Mouse (Mus musculus) CH12.LX (cell line): Measurements from ENCODE around the gene Fgf11. TPM values are rescaled to one million over a fixed set of nuclear protein-coding genes. Genes with fewer than 3 reads are reported as not detected.

ENCODE experiments used
- DNase-seq: peaks from one replicate; pipeline ENCODE4 v3.0.0-alpha.2; 2013; ENCODE audit errors: extremely low read depth
- H3K27ac ChIP-seq: 2 replicates; pipeline ENCODE4 v1.5.1; 2012; ENCODE audit warnings: low read depth, mild to moderate bottlenecking, control low read depth, moderate library complexity; ENCODE audit not compliant: insufficient read depth
- H3K27me3 ChIP-seq: replicated peaks from 2 replicates; pipeline ENCODE3; 2012; ENCODE audit warnings: inconsistent platforms
- H3K36me3 ChIP-seq, 2 experiments: replicated peaks in 1 of 2; 2 replicates each; pipeline versions ENCODE3 to v1.6.1; 2012; ENCODE audit warnings: inconsistent platforms in 1 of 2, low read length in 1 of 2, mild to moderate bottlenecking in 1 of 2, mixed read lengths in 1 of 2, moderate library complexity in 1 of 2; ENCODE audit not compliant: control insufficient read depth in 1 of 2, insufficient read depth in 1 of 2
- H3K4me1 ChIP-seq, 2 experiments: 2 replicates each; pipeline ENCODE4 v1.6.1; 2012; ENCODE audit warnings: inconsistent platforms in 1 of 2, moderate library complexity in 1 of 2; ENCODE audit not compliant: insufficient read depth in 2 of 2, control insufficient read depth in 1 of 2
- H3K4me2 ChIP-seq: 2 replicates; pipeline ENCODE4 v1.6.1; 2012; ENCODE audit warnings: low read depth, mild to moderate bottlenecking, control low read depth; ENCODE audit not compliant: poor library complexity, insufficient read depth, severe bottlenecking
- H3K4me3 ChIP-seq, 3 experiments: fragments of 150-350 bp in 1 of 3; sonication (generic) in 1 of 3; replicated peaks in 1 of 3; 2 replicates each; pipeline versions ENCODE3 to v1.5.1; 2011 to 2012; ENCODE audit warnings: low read depth in 2 of 3, low read length in 2 of 3, mild to moderate bottlenecking in 2 of 3, moderate library complexity in 2 of 3, control low read depth in 1 of 3, improper control_type of control experiment in 1 of 3, inconsistent platforms in 1 of 3, mixed read lengths in 1 of 3; ENCODE audit not compliant: poor library complexity in 1 of 3
- H3K79me2 ChIP-seq: replicated peaks from 2 replicates; pipeline ENCODE4 v1.6.1; 2012; ENCODE audit warnings: mild to moderate bottlenecking, moderate library complexity; ENCODE audit not compliant: control insufficient read depth, poor library complexity, insufficient read depth, severe bottlenecking; ENCODE audit errors: extremely low read depth
- H3K9ac ChIP-seq: 2 replicates; pipeline ENCODE4 v1.6.1; 2012; ENCODE audit warnings: low read depth, mild to moderate bottlenecking, control low read depth, moderate library complexity; ENCODE audit not compliant: insufficient read depth
- H3K9me3 ChIP-seq: replicated peaks from 2 replicates; pipeline ENCODE3; 2012; ENCODE audit warnings: low read length, inconsistent platforms, mixed read lengths
- BHLHE40 ChIP-seq: IDR thresholded peaks from 2 replicates; pipeline ENCODE4 v1.6.1; 2011; ENCODE audit warnings: mild to moderate bottlenecking, low read depth, low read length, improper control_type of control experiment
- CHD2 ChIP-seq: IDR thresholded peaks from 2 replicates; pipeline ENCODE4 v1.6.1; 2011; ENCODE audit warnings: low read length, improper control_type of control experiment
- ELF1 ChIP-seq: IDR thresholded peaks from 2 replicates; pipeline ENCODE4 v1.6.1; 2014; ENCODE audit warnings: low read depth, mild to moderate bottlenecking, inconsistent platforms, low read length, improper control_type of control experiment
- EP300 ChIP-seq: IDR thresholded peaks from 2 replicates; pipeline ENCODE4 v1.6.1; 2011; ENCODE audit warnings: low read length, improper control_type of control experiment
- ETS1 ChIP-seq: conservative IDR thresholded peaks from 2 replicates; pipeline ENCODE4 v1.6.1; 2012; ENCODE audit warnings: low read depth, mild to moderate bottlenecking, inconsistent platforms, low read length, improper control_type of control experiment, moderate library complexity
- GABPA ChIP-seq: IDR thresholded peaks from 2 replicates; pipeline ENCODE4 v1.6.1; 2012; ENCODE audit warnings: low read depth, low read length, improper control_type of control experiment, inconsistent platforms; ENCODE audit not compliant: insufficient replicate concordance
- IRF4 ChIP-seq: IDR thresholded peaks from 2 replicates; pipeline ENCODE4 v1.6.1; 2014; ENCODE audit warnings: low read depth, mild to moderate bottlenecking, inconsistent platforms, low read length, improper control_type of control experiment
- KAT2A ChIP-seq: IDR thresholded peaks from 2 replicates; pipeline ENCODE4 v1.6.1; 2012; ENCODE audit warnings: low read length, improper control_type of control experiment, inconsistent platforms; ENCODE audit not compliant: insufficient replicate concordance
- MAFK ChIP-seq: IDR thresholded peaks from 2 replicates; pipeline ENCODE4 v1.6.1; 2011; ENCODE audit warnings: low read length, improper control_type of control experiment; ENCODE audit not compliant: insufficient replicate concordance
- MEF2A ChIP-seq: IDR thresholded peaks from 2 replicates; pipeline ENCODE4 v1.6.1; 2014; ENCODE audit warnings: low read depth, mild to moderate bottlenecking, inconsistent platforms, low read length, improper control_type of control experiment, borderline replicate concordance
- MXI1 ChIP-seq: IDR thresholded peaks from 2 replicates; pipeline ENCODE4 v1.6.1; 2011; ENCODE audit warnings: mild to moderate bottlenecking, low read depth, low read length, improper control_type of control experiment
- MYC ChIP-seq: IDR thresholded peaks from 2 replicates; pipeline ENCODE4 v1.6.1; 2011; ENCODE audit warnings: low read depth, mild to moderate bottlenecking, improper control_type of control experiment, low read length
- NELFE ChIP-seq: IDR thresholded peaks from 2 replicates; pipeline ENCODE4 v1.6.1; 2011; ENCODE audit warnings: low read depth, low read length, improper control_type of control experiment
- PAX5 ChIP-seq: IDR thresholded peaks from 2 replicates; pipeline ENCODE4 v1.6.1; 2012; ENCODE audit warnings: low read length, inconsistent platforms, mixed read lengths
- POLR2AphosphoS2 ChIP-seq: IDR thresholded peaks from 2 replicates; pipeline ENCODE4 v1.6.1; 2011; ENCODE audit warnings: low read depth, low read length, improper control_type of control experiment
- RAD21 ChIP-seq: IDR thresholded peaks from 2 replicates; pipeline ENCODE4 v1.6.1; 2011; ENCODE audit warnings: low read depth, mild to moderate bottlenecking, low read length, improper control_type of control experiment, moderate library complexity
- SMC3 ChIP-seq: IDR thresholded peaks from 2 replicates; pipeline ENCODE4 v1.6.1; 2011; ENCODE audit warnings: low read depth, low read length, improper control_type of control experiment
- TBP ChIP-seq: conservative IDR thresholded peaks from 2 replicates; pipeline ENCODE4 v1.6.1; 2011; ENCODE audit warnings: low read depth, low read length, improper control_type of control experiment
- TCF12 ChIP-seq: IDR thresholded peaks from 2 replicates; pipeline ENCODE4 v1.6.1; 2014; ENCODE audit warnings: low read depth, mild to moderate bottlenecking, inconsistent platforms, low read length, improper control_type of control experiment
- USF1 ChIP-seq: IDR thresholded peaks from 2 replicates; pipeline ENCODE4 v1.6.1; 2014; ENCODE audit warnings: low read depth, mild to moderate bottlenecking, inconsistent platforms, low read length, improper control_type of control experiment
- USF2 ChIP-seq: conservative IDR thresholded peaks from 2 replicates; pipeline ENCODE4 v1.6.1; 2011; ENCODE audit warnings: low read depth, low read length, improper control_type of control experiment
- ZC3H11A ChIP-seq: IDR thresholded peaks from 2 replicates; pipeline ENCODE4 v1.6.1; 2012; ENCODE audit warnings: low read depth, mild to moderate bottlenecking, inconsistent platforms, low read length, improper control_type of control experiment
- ZMIZ1 ChIP-seq: IDR thresholded peaks from 2 replicates; pipeline ENCODE4 v1.6.1; 2012; ENCODE audit warnings: low read depth, mild to moderate bottlenecking, inconsistent platforms, low read length, improper control_type of control experiment
- ZNF384 ChIP-seq: IDR thresholded peaks from 2 replicates; pipeline ENCODE4 v1.6.1; 2012; ENCODE audit warnings: low read depth, low read length, improper control_type of control experiment, inconsistent platforms
- dilution Hi-C: fragments of 300-500 bp; cut with MboI; formaldehyde crosslinking; loops from 2 replicates; pipeline ENCODE4 v1.14.3; 2020; ENCODE audit warnings: low sequenced_read_pairs; ENCODE audit not compliant: extremely low pct_unique_long_range_greater_than_20kb, extremely low pct_ligation_motif_present
- in situ Hi-C: fragments of 300-500 bp; cut with MboI; formaldehyde crosslinking; loops from 3 replicates; pipeline ENCODE4 v1.14.3; 2019; ENCODE audit warnings: low sequenced_read_pairs, low pct_ligation_motif_present, low pct_unique_long_range_greater_than_20kb, mixed read lengths
- polyA plus RNA-seq: library from polyadenylated mRNA; unstranded; fragments of >175 nt; gene quantifications from 2 replicates; pipeline ENCODE4 v1.2.1, GENCODE M21; 2012; ENCODE audit warnings: low read depth; ENCODE audit not compliant: insufficient read length
- total RNA-seq, 2 experiments: library from RNA; depleted of rRNA; stranded (reverse); fragments of 300-350 nt in 1 of 2; fragments of >200 nt in 1 of 2; gene quantifications; 2 replicates each; pipeline ENCODE4 v1.2.3; 2012 to 2014

The Fgf11 gene
- total and polyA plus RNA-seq, 3 experiments, result 0.93 to 3.9 (median 1.8) TPM

DNA sequence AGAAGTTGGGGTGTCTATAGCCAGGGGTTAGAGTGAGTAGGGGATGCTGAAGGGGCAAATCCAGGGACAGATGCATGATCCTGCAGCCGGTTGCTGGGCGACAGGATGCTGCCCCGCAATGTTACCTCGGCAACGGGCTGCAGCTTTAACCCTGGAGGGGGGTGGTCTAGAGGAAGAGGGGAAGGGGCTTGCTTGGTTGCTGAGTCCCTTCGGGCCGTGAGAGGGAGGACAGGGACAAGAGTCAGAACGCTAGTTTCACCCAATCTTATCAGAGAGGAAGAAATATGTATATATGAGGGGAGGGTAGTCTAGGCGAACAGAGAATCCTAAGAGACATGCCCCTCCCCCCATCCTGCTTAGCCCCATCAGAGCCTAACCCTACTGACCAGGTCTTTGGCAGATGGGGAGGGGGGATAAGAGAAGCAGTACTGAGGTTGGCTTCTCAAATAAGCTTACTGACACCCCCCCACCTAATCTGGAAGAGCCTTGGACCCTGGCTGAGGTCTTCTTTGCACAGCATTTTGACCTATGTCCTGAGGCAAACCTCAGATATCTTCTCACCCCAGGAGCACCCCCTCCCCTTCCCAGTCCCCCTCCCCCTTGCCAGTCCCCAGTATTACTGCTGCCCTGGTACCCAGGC lies 33.8 kb upstream of the Fgf11 start:
- no peaks in the 10 kb centered on the region for H3K79me2 ChIP-seq
- TF ChIP-seq MAFK (no peak), POLR2AphosphoS2 (no peak), ELF1 (no peak), IRF4 (no peak), USF2 (no peak)
- dilution Hi-C loops (no loop called here), in situ Hi-C loops (no loop called here)
- no peak overlapping the region for H3K4me2 ChIP-seq
- H3K36me3 ChIP-seq, result peaks cover 3 to 9% of the 10 kb centered on the region in 2 experiments
- DNase-seq, result no peak
- H3K4me1 ChIP-seq, result peaks cover 10 to 18% of the 10 kb centered on the region in 2 experiments
- no peaks in the 10 kb centered on the region for H3K9me3 ChIP-seq
- no peak overlapping the region for H3K27ac ChIP-seq
- H3K9ac ChIP-seq, result no peak overlapping the region
- H3K27me3 ChIP-seq, result peaks cover 49% of the 10 kb centered on the region
- no peak overlapping the region for H3K4me3 ChIP-seq

DNA sequence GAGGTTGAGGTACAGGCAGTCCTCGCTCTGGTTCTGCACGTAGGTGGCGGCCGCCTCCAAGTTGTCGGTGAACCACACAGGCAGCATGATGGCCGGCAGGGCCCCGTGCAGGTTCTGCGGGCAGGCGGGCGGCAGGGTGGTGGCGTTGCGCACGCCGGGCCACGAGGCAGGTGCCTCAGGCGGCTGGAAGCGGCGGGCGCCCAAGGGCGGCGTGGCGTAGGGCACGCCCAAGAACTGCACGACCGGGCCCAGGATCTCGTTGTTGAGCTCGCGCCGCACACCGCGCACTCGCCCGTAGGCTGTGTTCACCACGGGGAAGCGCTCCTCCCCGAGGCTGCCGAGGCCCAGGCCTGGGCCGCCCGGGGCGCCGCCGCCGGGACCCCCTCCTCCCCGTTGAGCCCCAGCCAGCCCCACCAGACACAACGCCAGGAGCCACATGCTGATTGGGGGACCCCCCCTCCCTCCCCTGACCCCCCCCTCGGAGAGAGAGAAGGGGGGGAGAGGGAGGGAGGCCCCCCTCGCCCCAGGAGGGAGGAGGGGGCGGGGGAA lies 32.4 kb upstream of the Fgf11 start:
- Histone ChIP-seq H3K27ac (no peak overlapping the region), H3K9ac (no peak overlapping the region), H3K79me2 (no peaks in the 10 kb centered on the region), H3K9me3 (no peaks in the 10 kb centered on the region), H3K4me2 (no peak overlapping the region), H3K36me3 (peaks cover 0 to 2% of the 10 kb centered on the region in 2 experiments), H3K4me3 (no peak overlapping the region), H3K4me1 (peaks cover 10 to 12% of the 10 kb centered on the region in 2 experiments), H3K27me3 (peaks cover 52% of the 10 kb centered on the region)
- DNase-seq, result no peak
- in situ Hi-C loops (no loop called here), dilution Hi-C loops (no loop called here)
- no peak for TF ChIP-seq USF2
- no peak for TF ChIP-seq MXI1
- no peak for TF ChIP-seq TCF12
- TF ChIP-seq ELF1, result no peak
- TF ChIP-seq NELFE, result no peak
- TF ChIP-seq KAT2A, result no peak
- TF ChIP-seq MEF2A, result no peak
- TF ChIP-seq USF1, result no peak
- no peak for TF ChIP-seq TBP
- TF ChIP-seq PAX5, result no peak

DNA sequence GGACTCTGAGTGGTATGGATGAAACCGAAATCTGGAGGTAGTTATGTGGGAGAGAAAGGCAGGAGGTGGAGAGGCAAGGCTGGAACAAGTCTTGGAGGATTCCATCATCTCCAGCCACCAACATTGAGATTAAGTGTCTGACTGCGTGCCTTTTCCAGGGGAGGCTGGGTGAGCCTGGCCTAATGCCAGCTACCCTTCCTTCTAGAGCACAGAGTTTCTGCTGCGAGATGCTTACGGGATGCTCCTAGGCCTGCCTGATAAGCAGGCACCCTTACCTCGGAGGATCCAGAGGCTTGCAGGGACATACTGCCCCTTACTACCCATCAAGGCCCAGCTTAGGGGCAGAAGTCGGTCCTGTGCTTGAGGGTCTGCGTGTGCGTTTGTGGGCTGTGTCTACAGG lies 31.9 kb upstream of the Fgf11 start:
- peaks cover 0 to 2% of the 10 kb centered on the region in 2 experiments for H3K36me3 ChIP-seq
- in situ Hi-C loops (no loop called here), dilution Hi-C loops (no loop called here)
- H3K27ac ChIP-seq, result no peak overlapping the region
- H3K79me2 ChIP-seq, result no peaks in the 10 kb centered on the region
- H3K27me3 ChIP-seq, result peaks cover 57% of the 10 kb centered on the region
- no peak overlapping the region for H3K4me2 ChIP-seq
- no peak for TF ChIP-seq GABPA
- no peak for TF ChIP-seq MAFK
- TF ChIP-seq ZNF384, result no peak
- TF ChIP-seq SMC3, result no peak
- no peak for TF ChIP-seq EP300
- no peak for TF ChIP-seq KAT2A
- no peak for TF ChIP-seq MYC
- TF ChIP-seq POLR2AphosphoS2, result no peak
- TF ChIP-seq ETS1, result no peak
- TF ChIP-seq IRF4, result no peak
- no peak for TF ChIP-seq ZMIZ1
- no peak for TF ChIP-seq ZC3H11A
- no peak for TF ChIP-seq USF1
- TF ChIP-seq RAD21, result no peak
- TF ChIP-seq TBP, result no peak
- no peak for TF ChIP-seq USF2
- no peak for TF ChIP-seq TCF12
- no peak for TF ChIP-seq MXI1
- no peak for TF ChIP-seq CHD2
- TF ChIP-seq BHLHE40, result no peak
- H3K9ac ChIP-seq, result no peak overlapping the region
- H3K4me1 ChIP-seq, result peaks cover 10% of the 10 kb centered on the region in 2 experiments
- no peak overlapping the region for H3K4me3 ChIP-seq
- H3K9me3 ChIP-seq, result no peaks in the 10 kb centered on the region
- no peak for DNase-seq
